ENCODE assay signal across 30 mouse cellular contexts in genomic region chr11:33596655-33597054, GRCm38 (mm10). TPM values are rescaled to one million over a fixed set of nuclear protein-coding genes. Genes with fewer than 3 reads are reported as not detected.
DNase-seq lines count a peak whose midpoint lies in the region; ATAC-seq and TF ChIP-seq lines count a peak whose summit lies in the region.
"Had no signal": no experiment of that assay in that cellular context is flagged by ENCODE, and none has a peak within 500 bp of the region (broad histone marks: within the 10 kb centered on the region; RNA-seq: fewer than 3 reads in every experiment).

No protein-coding gene starts in this region.

- 64% methylated on average over 4 of the region's 4 CpGs for WGBS in forebrain, embryonic 16.5 days
- WGBS in forebrain, embryonic 10.5 days, result 82% methylated on average over 4 of the region's 4 CpGs
- 89% methylated on average over 4 of the region's 4 CpGs for WGBS in midbrain, embryonic 10.5 days
- 93% methylated on average over 4 of the region's 4 CpGs for WGBS in midbrain, postnatal 0 days

- TF ChIP-seq POLR2A in brain, embryonic 14.5 days (IDR thresholded peaks at IDR 0.05; ENCODE audit: borderline replicate concordance, extremely low read depth, insufficient read depth, insufficient read length, poor library complexity, severe bottlenecking), result no peak

- 0 out of 2 replicates have a peak, but pooled peaks have one; percentile 28 for ATAC-seq in forebrain, embryonic 16.5 days
- ATAC-seq in midbrain, postnatal 0 days (ENCODE audit: low FRiP score), result no peak
- ATAC-seq: activated CD4-positive, CD25-positive, alpha-beta regulatory T cell, adult 4 months; hindbrain, embryonic 16.5 days; intestine, embryonic 15.5 days had no signal

- no peaks in the 10 kb centered on the region for H3K36me3 ChIP-seq in forebrain, embryonic 16.5 days (ENCODE audit: control insufficient read depth, insufficient read depth)
- H3K36me3 ChIP-seq in forebrain, embryonic 10.5 days (replicated peaks), result no peaks in the 10 kb centered on the region
- no peaks in the 10 kb centered on the region for H3K36me3 ChIP-seq in midbrain, embryonic 10.5 days
- H3K36me3 ChIP-seq in midbrain, postnatal 0 days (ENCODE audit: insufficient read depth, low read length), result no peaks in the 10 kb centered on the region
- H3K36me3 ChIP-seq: embryonic facial prominence, embryonic 10.5 days; embryonic facial prominence, embryonic 13.5 days; heart, embryonic 12.5 days; heart, embryonic 15.5 days; hindbrain, embryonic 10.5 days; hindbrain, embryonic 13.5 days; intestine, embryonic 15.5 days had no signal

- H3K4me3 ChIP-seq in forebrain, embryonic 16.5 days (replicated peaks; ENCODE audit: low read length), result no peak overlapping the region
- H3K4me3 ChIP-seq in forebrain, embryonic 10.5 days, result no peak overlapping the region
- H3K4me3 ChIP-seq in midbrain, embryonic 10.5 days, result no peak overlapping the region
- H3K4me3 ChIP-seq in midbrain, postnatal 0 days (ENCODE audit: low read depth, low read length), result no peak overlapping the region
- H3K4me3 ChIP-seq: embryonic facial prominence, embryonic 10.5 days; embryonic facial prominence, embryonic 13.5 days; erythroblast, embryonic 14.5 days; gastrocnemius, adult 2 months; heart, embryonic 12.5 days; heart, embryonic 15.5 days; hindbrain, embryonic 10.5 days; hindbrain, embryonic 13.5 days; intestine, embryonic 15.5 days had no signal

- H3K27ac ChIP-seq in forebrain, embryonic 16.5 days (ENCODE audit: low read length), result no peak overlapping the region
- H3K27ac ChIP-seq in forebrain, embryonic 10.5 days, result no peak overlapping the region
- H3K27ac ChIP-seq in midbrain, embryonic 10.5 days (replicated peaks), result no peak overlapping the region
- H3K27ac ChIP-seq in midbrain, postnatal 0 days (ENCODE audit: low read depth, low read length), result no peak overlapping the region
- H3K27ac ChIP-seq: embryonic facial prominence, embryonic 10.5 days; embryonic facial prominence, embryonic 13.5 days; gastrocnemius, adult 2 months; heart, embryonic 15.5 days; hindbrain, embryonic 10.5 days; hindbrain, embryonic 13.5 days; intestine, embryonic 15.5 days had no signal

- peaks cover 2% of the 10 kb centered on the region; the same call in 1 of the 2 replicates for H3K4me1 ChIP-seq in forebrain, embryonic 16.5 days (replicated peaks; ENCODE audit: control insufficient read depth, insufficient read depth, low read length)
- H3K4me1 ChIP-seq in forebrain, embryonic 10.5 days, result 0 out of 2 replicates have a peak, but pooled peaks cover 3% of the 10 kb centered on the region
- H3K4me1 ChIP-seq in midbrain, embryonic 10.5 days, result no peaks in the 10 kb centered on the region
- no peaks in the 10 kb centered on the region for H3K4me1 ChIP-seq in midbrain, postnatal 0 days (ENCODE audit: insufficient read depth, low read length)
- H3K4me1 ChIP-seq: embryonic facial prominence, embryonic 10.5 days; embryonic facial prominence, embryonic 13.5 days; heart, embryonic 12.5 days; heart, embryonic 15.5 days; hindbrain, embryonic 10.5 days; hindbrain, embryonic 13.5 days; intestine, embryonic 15.5 days had no signal

- H3K27me3 ChIP-seq in forebrain, embryonic 16.5 days (replicated peaks; ENCODE audit: control insufficient read depth, insufficient read depth, low read length), result no peaks in the 10 kb centered on the region
- no peaks in the 10 kb centered on the region for H3K27me3 ChIP-seq in forebrain, embryonic 10.5 days (ENCODE audit: poor library complexity, severe bottlenecking)
- H3K27me3 ChIP-seq in midbrain, embryonic 10.5 days (ENCODE audit: low read depth, poor library complexity, severe bottlenecking), result no peaks in the 10 kb centered on the region
- no peaks in the 10 kb centered on the region for H3K27me3 ChIP-seq in midbrain, postnatal 0 days (ENCODE audit: insufficient read depth, low read length)
- H3K27me3 ChIP-seq: embryonic facial prominence, embryonic 13.5 days; heart, embryonic 12.5 days; heart, embryonic 15.5 days; hindbrain, embryonic 13.5 days; intestine, embryonic 15.5 days had no signal

- H3K4me2 ChIP-seq in forebrain, embryonic 16.5 days (ENCODE audit: low read length), result no peak overlapping the region
- no peak overlapping the region for H3K4me2 ChIP-seq in midbrain, postnatal 0 days (ENCODE audit: low read depth, low read length, poor library complexity, severe bottlenecking)
- H3K4me2 ChIP-seq: embryonic facial prominence, embryonic 13.5 days; heart, embryonic 12.5 days; heart, embryonic 15.5 days; hindbrain, embryonic 13.5 days; intestine, embryonic 15.5 days had no signal

- DNase-seq in embryo, embryonic 10.5 days (ENCODE audit: low spot score), result peak; percentile 18
- no peak for DNase-seq in embryo, embryonic 10 days (ENCODE audit: low spot score)
- DNase-seq in forebrain, embryonic 10.5 days (ENCODE audit: extremely low spot score, low spot score), result no peak
- DNase-seq in midbrain, embryonic 10.5 days (ENCODE audit: low spot score), result peak; percentile 7
- no peak for DNase-seq in midbrain, postnatal 0 days (ENCODE audit: low spot score)
- peak; percentile 57 for DNase-seq in brain, embryonic 14.5 days (ENCODE audit: low read depth)
- no peak for DNase-seq in ovary, adult 18-20 months (ENCODE audit: low spot score)
- DNase-seq: adrenal gland, adult 8-10 months; adrenal gland, postnatal 25 days; cerebellum, adult 18-20 months; cerebellum, adult 9-10 months; cerebellum, postnatal 14 days; embryo, embryonic 11 days; gastrocnemius, adult 2 months; gastrocnemius, postnatal 14 days; heart, adult 18-20 months; heart, postnatal 10 days; heart, postnatal 36 days had no signal

- H3K9ac ChIP-seq in forebrain, embryonic 16.5 days (replicated peaks; ENCODE audit: low read depth, low read length), result no peak overlapping the region
- no peak overlapping the region for H3K9ac ChIP-seq in midbrain, postnatal 0 days (replicated peaks; ENCODE audit: low read length, poor library complexity, severe bottlenecking)
- H3K9ac ChIP-seq: embryonic facial prominence, embryonic 13.5 days; heart, embryonic 12.5 days; heart, embryonic 15.5 days; hindbrain, embryonic 13.5 days; intestine, embryonic 15.5 days had no signal

- TF ChIP-seq CTCF in midbrain, postnatal 0 days (IDR thresholded peaks at IDR 0.05), result no peak
- no peak for TF ChIP-seq CTCF in brain, embryonic 14.5 days (IDR thresholded peaks at IDR 0.05; ENCODE audit: borderline replicate concordance, extremely low read depth, insufficient read depth, insufficient read length)

- no peaks in the 10 kb centered on the region for H3K9me3 ChIP-seq in forebrain, embryonic 16.5 days (ENCODE audit: control insufficient read depth, low read length)
- no peaks in the 10 kb centered on the region for H3K9me3 ChIP-seq in forebrain, embryonic 10.5 days
- no peaks in the 10 kb centered on the region for H3K9me3 ChIP-seq in midbrain, embryonic 10.5 days (replicated peaks)
- H3K9me3 ChIP-seq in midbrain, postnatal 0 days (ENCODE audit: low read length), result no peaks in the 10 kb centered on the region
- H3K9me3 ChIP-seq: embryonic facial prominence, embryonic 10.5 days; embryonic facial prominence, embryonic 13.5 days; heart, embryonic 12.5 days; heart, embryonic 15.5 days; hindbrain, embryonic 10.5 days; hindbrain, embryonic 13.5 days; intestine, embryonic 15.5 days had no signal

RNA-seq across cellular contexts. Expression of gene D130052B06Rik, which starts 2.4 kb away (rescaled TPM):
- not detected in 2 replicates for polyA plus RNA-seq in forebrain, embryonic 16.5 days (2015; fragmentation: Nextera tagmentation; extraction: Ambion mirVana)
- not detected in 2 replicates for polyA plus RNA-seq in forebrain, embryonic 10.5 days (2016; fragmentation: Nextera tagmentation; extraction: Ambion mirVana)
- 0.06 TPM in 1 of 2 replicates, not detected in the other for polyA plus RNA-seq in midbrain, embryonic 10.5 days (2016; fragmentation: Nextera tagmentation; extraction: Ambion mirVana)
- total RNA-seq in midbrain, postnatal 0 days (2014; rRNA removed), result not detected in 2 replicates
- polyA plus RNA-seq in midbrain, postnatal 0 days (2015; fragmentation: Nextera tagmentation; extraction: Ambion mirVana), result not detected in 2 replicates
- polyA plus RNA-seq in brain, embryonic 14.5 days (2012; rRNA removed), result 0.07 TPM in 1 of 2 replicates, not detected in the other
- total RNA-seq: adrenal gland, adult 8-10 months; adrenal gland, postnatal 25 days; gastrocnemius, adult 2 months; gastrocnemius, postnatal 14 days; heart, adult 18-20 months; heart, postnatal 10 days; heart, postnatal 36 days had no signal
- polyA plus RNA-seq: activated CD4-positive, CD25-positive, alpha-beta regulatory T cell, adult 4 months; embryonic facial prominence, embryonic 10.5 days; embryonic facial prominence, embryonic 13.5 days; erythroblast, embryonic 14.5 days; frontal cortex, adult 2 months; heart, embryonic 12.5 days; heart, embryonic 15.5 days; hindbrain, embryonic 16.5 days; intestine, embryonic 15.5 days had no signal

RNA-seq across cellular contexts. Expression of gene Gabrp, which starts 17.9 kb away (rescaled TPM):
- not detected in 2 replicates for polyA plus RNA-seq in forebrain, embryonic 16.5 days (2015; fragmentation: Nextera tagmentation; extraction: Ambion mirVana)
- 1.5 and 1.6 TPM in 2 replicates for polyA plus RNA-seq in forebrain, embryonic 10.5 days (2016; fragmentation: Nextera tagmentation; extraction: Ambion mirVana)
- 0.86 and 3.3 TPM in 2 replicates for polyA plus RNA-seq in midbrain, embryonic 10.5 days (2016; fragmentation: Nextera tagmentation; extraction: Ambion mirVana)
- total RNA-seq in midbrain, postnatal 0 days (2014; rRNA removed), result 0.16 and 0.19 TPM in 2 replicates
- not detected in 2 replicates for polyA plus RNA-seq in midbrain, postnatal 0 days (2015; fragmentation: Nextera tagmentation; extraction: Ambion mirVana)
- polyA plus RNA-seq in brain, embryonic 14.5 days (2012; rRNA removed), result 0.67 and 3.4 TPM in 2 replicates
- total RNA-seq: adrenal gland, adult 8-10 months; adrenal gland, postnatal 25 days; gastrocnemius, adult 2 months; gastrocnemius, postnatal 14 days; heart, postnatal 10 days; heart, postnatal 36 days had no signal
- polyA plus RNA-seq: activated CD4-positive, CD25-positive, alpha-beta regulatory T cell, adult 4 months; erythroblast, embryonic 14.5 days; frontal cortex, adult 2 months; hindbrain, embryonic 13.5 days; hindbrain, embryonic 16.5 days had no signal

Comparison
In these comparisons a context has a peak if more than half of its experiments do, and no peak if none do; other contexts are left out.
1. DNase-seq: peak in embryo, embryonic 10.5 days (single experiment), midbrain, embryonic 10.5 days (single experiment) and brain, embryonic 14.5 days (single experiment); none in embryo, embryonic 10 days (single experiment), forebrain, embryonic 10.5 days (single experiment), midbrain, postnatal 0 days (single experiment) and ovary, adult 18-20 months (single experiment).